Mouse (Mus musculus) cortical plate, adult 2 months (tissue): ENCODE measurements around the gene Prr5l.

Source experiments
- CTCF ChIP-seq: fragments of 200-500 bp; IDR thresholded peaks from 2 replicates; pipeline ENCODE4 v1.5.1; 2011; ENCODE audit warnings: mild to moderate bottlenecking, control low read depth, low read length; ENCODE audit not compliant: insufficient read depth; ENCODE audit errors: extremely low read depth
- POLR2A ChIP-seq: fragments of 200-500 bp; IDR thresholded peaks from 2 replicates; pipeline ENCODE4 v1.6.1; 2011; ENCODE audit warnings: mild to moderate bottlenecking, low read length, control low read depth; ENCODE audit not compliant: insufficient read depth; ENCODE audit errors: extremely low read depth

DNA sequence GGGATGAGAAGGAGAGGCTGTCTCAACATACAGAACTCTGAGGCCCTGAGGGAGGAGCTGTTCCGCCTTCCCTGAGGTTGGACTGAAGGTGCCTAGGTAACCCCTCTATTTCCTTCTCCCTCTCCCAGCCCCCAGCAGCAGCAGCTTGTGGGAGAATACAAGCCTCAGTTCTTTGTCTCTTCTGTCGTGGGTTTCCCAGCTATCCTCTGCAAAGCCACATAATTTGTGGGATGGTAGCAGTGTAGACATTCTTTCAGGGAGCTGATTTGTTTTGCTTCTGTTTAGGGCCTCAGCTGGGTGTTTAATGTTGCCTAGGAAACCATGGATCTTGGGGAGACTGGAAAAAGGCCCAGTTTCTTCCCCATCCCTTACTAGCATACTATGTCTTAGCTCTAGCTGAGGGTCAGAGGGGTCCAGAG, 37.3 kb upstream of the Prr5l start:
- TF ChIP-seq POLR2A (no peak), CTCF (no peak)
